Mouse (Mus musculus) lung, adult 2 months (tissue): ENCODE data around the gene Itga1.

Experiments
- CTCF ChIP-seq: fragments of 200-500 bp; IDR thresholded peaks from 2 replicates; pipeline ENCODE4 v1.5.1; 2011; ENCODE audit warnings: mild to moderate bottlenecking, low read length, control low read depth; ENCODE audit not compliant: insufficient read depth
- POLR2A ChIP-seq: fragments of 200-500 bp; IDR thresholded peaks from 2 replicates; pipeline ENCODE4 v1.6.1; 2011; ENCODE audit warnings: low read depth, mild to moderate bottlenecking, control low read depth, low read length, borderline replicate concordance; ENCODE audit errors: extremely low read depth

- TF ChIP-seq CTCF, result no peak
- TF ChIP-seq POLR2A, result no peak
These were observed 186.0 kb downstream of the Itga1 start for GRCm38 (mm10) chr13:114915767-114916166.
